Mouse (Mus musculus) liver (tissue): ENCODE measurements around the gene Zfp493.
"Not testable (repeated sequence)": the region's sequence is repeated elsewhere in the genome, so short reads cannot be mapped to it uniquely, and the experiment has no call there.

Experiments used
- DNase-seq: peaks from one replicate; pipeline ENCODE4 v3.0.0-alpha.2; 2020; ENCODE audit warnings: mixed read lengths

Zfp493 gene

DNA sequence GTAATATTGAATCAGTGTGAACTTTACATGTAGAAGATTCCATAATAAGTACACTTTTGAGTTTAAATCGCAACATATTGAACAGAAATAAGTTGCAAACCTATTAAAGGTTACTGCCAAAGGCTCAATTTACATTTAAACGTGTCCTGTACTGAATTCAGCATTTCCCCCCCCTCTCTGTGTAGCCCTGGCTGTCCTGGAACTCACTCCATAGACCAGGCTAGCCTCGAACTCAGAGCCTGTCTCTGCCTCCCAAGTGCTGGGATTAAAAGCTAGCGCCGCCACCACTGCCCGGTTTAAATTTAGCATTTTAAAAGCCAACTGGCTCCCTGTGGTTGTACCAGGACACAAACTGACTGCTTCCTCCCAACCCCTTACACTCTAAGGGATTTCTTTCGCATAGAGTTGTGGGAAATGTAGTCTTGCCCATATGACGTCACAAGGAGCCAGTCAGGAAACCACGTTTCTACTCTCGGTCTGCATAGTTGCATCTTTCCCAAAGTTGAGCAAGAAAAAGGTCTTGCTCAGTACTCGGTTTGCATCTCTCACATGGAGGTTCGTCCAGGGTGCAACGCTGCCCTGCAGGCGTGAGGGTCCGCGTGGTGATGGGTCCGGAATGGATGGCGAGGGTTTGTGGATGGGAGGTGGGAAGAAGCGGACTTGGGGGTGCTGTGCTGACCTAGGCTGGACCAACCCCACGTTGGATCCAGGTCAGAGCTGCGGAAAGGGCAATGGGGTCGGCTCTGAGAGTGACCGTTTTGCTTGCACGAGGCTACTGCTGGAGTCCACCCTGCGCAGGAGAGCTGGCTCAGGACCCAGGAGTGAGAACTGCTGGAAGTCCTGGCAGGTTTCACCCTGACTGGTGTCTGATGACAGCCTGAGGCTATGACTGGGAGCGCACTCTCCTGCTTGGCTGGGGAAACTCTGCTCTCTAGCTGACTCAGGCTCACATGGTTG, at the start of gene Zfp493:
Gene Zfp493 (plus strand): TSS at position 429 of the 957 bp plus-strand sequence.
- peak; percentile 19 for DNase-seq

DNA sequence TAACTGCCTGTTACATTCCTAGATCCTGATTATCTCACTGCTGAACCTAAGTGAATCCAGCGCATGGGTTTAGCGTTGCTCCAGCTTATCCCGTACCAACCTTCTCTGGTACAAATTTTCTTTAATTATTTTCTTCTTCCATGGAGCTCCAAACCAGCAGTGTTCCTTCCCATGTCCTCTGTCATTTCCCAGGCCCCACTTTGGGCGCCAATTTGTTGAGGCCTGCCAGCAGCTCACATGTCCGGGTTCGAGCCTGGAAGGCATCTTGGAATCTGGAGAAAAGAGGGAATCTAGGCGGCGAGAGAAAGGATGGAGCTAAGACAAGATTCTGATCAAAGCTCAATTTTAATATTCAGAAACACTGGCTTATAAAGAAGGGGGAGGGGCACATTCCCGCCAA, 45.1 kb upstream of the Zfp493 start:
- DNase-seq: not testable (repeated sequence)

DNA sequence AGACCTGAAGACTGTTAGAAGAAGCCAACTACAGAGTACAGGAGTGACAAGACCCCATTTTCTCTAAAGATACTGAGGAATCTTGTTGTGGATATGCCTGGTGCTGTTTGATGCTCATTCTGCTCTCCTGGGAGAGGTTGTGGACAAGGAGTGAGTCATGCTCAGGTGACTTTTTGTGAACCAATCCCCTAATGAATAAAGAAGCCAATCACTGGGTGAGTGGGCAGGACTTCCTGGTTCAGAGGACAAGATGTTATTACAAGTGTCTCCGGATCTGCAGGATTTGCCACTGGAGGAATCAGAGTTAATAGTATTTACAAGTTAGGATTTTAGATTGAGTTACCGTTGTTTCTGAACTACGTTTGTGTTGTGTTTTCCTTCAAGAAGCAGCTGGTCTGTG, 36.6 kb upstream of the Zfp493 start:
- no peak for DNase-seq

DNA sequence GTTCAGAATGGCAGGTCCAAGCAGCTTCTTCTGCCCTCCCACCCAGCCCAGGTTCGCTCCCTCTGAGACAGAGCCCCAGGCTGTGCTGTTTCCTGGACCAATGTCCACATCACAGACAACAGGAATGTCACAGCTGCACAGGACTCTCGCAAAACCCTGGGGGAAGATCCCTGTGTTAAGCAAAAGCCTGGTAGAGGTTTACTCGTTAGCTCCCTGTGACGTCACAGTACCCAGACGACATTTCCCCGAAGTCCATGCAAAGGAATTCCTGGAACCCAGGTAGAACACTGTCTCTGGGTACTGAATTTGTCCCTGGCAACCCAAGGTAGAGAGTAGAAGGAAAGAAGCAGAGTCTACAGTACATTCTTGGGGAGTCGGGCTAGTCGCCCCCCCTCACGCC, 35.6 kb upstream of the Zfp493 start:
- DNase-seq: no peak

DNA sequence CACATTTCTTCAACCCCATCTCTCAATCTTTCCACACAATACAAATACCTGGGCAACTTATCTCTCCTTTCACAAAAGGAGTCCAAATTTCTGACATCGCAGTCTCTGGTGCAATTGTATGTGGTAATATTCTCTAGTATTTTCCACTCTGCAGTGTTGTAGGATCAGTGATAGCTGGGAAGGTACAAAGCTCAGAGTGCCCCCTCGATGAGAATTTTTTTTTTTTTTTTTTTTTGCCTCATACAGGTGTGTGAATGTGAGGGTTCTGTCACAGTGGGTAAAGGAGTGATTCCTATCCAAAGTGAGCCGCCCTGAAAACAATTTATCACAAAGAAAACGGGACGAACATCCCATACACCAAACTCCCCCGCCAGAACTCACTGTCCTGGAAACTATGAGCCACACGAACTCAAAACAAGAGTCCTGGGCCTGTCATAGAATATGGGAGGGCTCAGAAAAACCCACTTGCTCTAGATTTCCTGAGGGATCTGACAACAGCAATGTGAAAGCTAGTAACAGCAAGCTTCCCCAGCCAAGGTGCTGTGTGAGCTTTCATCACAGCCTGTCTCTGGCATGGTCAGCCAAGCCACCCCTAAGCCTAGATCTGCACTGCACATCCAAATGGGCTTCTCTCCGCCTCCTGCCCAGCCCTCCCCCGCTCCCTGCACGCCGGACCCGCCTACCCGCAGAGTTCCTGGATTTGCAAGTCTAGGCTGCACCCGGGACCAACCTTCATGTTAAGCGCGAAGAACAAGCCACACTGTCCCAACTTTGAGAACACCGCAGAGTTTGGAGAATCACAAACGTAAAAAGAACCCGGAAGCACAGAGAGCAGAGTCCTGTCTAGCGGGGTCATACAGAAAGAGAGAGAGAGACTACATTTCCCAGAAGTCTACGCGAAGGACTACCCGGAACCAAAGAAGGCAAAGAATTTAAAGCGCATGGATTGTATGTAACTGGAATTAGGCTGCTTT, 24.9 kb upstream of the Zfp493 start, which contains the start of gene Zfp85:
Gene Zfp85 (minus strand): TSS at position 896 of the 974 bp plus-strand sequence.
- peak; percentile 69 for DNase-seq

DNA sequence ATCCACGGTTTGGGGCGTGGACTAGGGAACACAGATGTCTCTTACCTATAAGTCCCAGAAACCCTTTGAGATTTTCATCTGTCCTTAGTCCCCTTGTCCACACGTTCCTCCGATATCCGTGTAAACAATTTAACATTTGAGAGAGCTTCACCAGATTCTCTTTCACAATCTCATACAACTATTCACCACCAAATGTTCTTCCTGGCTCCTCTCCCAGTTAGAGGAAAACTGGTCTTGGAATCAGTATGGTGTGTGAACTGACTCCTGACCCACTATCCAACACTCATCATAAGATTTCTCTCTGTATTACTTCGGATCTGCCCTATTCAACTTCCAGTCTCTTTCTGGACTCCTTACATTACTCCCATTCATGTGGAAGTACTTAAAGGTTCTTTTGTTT, 23.7 kb upstream of the Zfp493 start:
- no peak for DNase-seq

DNA sequence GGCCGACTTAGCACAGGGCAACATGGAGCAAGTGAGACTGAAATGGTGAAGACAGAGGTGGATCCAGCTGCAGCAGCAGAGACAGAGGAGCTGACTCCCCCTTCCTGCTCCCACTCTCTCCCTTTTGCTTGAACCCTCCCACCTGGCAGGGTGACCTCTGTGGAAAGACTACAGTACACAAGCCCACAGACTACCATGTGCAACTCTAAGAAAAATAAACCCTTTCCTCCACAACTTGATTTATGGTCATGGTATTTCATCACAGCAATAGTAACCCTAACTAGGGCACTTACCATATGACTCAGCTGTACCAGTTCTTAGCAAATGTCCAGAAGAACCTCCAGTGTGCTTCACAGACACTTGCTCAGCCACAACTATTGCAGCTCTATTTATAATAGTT, 19.5 kb upstream of the Zfp493 start:
- DNase-seq: no peak

DNA sequence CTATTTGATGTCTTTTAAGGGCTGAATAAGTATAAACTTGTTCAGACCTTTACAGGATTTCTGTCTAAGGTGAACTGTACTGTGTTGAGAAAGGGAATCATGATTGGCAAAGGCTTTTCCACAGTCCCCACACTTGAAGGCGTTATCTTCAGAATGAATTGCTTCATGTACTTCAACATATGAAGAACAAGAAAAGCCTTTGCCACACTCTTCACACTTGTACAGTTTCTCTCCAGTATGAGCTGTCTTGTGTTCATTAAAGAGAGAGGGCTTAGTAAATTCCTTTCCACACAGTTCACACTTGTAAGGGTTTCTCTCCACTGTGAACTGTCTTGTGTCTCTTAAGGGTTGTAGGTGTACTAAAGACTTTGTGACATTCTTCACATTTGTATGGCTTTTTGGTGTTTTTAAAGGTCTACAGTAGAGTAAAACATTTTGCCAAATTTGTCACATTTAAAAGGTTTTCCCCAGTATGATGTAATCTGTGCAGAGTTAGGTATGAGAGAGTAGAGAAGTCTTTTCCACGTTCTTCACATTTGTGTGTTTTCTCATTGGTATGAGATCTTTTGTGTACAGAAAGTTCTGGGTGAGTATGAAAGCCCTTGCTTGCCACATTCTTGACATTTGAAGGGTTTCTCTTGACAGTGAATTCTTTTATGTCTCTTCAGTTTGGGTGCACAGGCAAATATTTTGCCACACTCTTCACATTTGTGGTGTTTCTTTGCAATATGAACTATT, 16.3 kb upstream of the Zfp493 start:
- no peak for DNase-seq

DNA sequence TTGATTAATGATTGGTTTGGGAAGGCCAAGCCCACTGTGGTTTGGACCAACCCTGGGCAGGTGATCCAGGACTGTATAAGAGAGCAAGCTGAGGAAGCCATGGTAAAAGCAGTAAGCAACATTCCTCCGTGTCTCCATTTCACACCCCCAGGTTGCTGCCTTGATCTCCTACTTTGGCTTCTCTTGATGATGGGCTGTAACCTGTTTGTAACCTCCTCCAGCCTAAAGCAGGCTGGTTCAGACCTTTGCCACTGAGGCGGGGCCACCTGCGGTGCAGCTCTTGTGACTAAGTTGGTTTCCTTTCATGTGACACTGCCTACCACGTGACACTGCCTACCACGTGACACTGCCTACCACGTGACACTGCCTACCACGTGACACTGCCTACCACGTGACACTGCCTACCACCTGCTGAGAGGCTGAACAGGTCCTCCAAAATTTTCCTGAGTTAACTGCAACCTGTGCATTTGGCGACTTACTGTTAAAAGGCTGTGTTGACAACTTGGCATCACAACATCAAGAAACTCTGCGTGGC, 12.5 kb downstream of the Zfp493 start:
- no peak for DNase-seq

DNA sequence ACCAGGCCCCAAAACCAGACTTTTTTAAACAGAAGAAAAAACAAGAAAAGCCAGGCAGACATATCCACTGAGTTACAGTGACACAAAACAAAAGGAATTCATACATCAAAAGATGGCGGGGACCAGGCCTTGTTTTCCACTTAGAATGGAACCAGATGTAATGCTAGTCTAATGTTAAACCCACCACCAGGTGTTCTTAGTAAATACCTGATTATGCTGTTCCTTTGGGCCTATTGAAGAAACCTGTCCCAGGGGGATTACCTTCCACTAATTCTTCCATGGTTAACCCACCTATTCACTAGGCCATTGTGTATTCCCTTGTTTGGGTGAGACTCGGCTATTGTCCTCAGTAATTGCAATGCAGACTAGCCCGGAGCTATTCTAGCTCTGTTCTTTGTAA, 19.1 kb downstream of the Zfp493 start:
- no peak for DNase-seq

DNA sequence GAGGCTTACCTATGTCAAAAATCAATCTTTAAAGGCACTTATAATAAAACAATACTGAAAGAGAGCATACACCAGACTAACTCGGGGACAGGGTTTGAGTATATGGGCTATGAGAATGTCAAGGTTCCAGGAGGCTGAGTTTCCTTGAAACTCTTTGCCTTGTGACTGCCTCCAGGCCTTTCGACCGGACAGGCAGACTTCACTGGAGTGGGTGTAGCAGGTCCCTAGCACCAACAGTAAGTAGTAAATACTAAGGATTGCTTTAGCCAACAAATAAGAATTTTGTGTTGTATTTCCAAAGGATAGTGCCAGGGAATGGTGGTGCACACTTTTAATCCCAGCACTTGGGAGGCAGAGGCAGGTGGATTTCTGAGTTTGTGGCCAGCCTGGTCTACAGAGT, 19.7 kb downstream of the Zfp493 start:
- not testable (repeated sequence) for DNase-seq

DNA sequence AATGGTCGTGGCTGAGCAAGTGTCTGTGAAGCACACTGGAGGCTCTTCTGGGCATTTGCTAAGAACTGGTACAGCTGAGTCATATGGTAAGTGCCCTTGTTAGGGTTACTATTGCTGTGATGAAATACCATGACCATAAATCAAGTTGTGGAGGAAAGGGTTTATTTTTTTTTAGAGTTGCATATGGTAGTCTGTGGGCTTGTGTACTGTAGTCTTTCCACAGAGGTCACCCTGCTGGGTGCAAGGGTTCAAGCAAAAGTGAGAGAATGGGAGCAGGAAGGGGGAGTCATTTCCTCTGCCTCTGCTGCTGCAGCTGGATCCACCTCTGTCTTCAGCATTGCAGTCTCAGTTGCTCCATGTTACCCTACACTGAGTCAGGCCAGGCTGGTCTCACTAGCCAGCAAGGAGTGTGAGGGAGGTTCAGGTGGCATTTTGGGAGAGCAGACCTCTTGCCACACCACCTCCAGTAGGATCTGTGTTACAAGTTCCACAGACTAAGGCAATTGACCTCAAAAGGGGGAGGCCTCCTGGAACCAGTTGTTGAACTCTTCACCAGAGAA, 32.2 kb downstream of the Zfp493 start:
- DNase-seq: no peak

DNA sequence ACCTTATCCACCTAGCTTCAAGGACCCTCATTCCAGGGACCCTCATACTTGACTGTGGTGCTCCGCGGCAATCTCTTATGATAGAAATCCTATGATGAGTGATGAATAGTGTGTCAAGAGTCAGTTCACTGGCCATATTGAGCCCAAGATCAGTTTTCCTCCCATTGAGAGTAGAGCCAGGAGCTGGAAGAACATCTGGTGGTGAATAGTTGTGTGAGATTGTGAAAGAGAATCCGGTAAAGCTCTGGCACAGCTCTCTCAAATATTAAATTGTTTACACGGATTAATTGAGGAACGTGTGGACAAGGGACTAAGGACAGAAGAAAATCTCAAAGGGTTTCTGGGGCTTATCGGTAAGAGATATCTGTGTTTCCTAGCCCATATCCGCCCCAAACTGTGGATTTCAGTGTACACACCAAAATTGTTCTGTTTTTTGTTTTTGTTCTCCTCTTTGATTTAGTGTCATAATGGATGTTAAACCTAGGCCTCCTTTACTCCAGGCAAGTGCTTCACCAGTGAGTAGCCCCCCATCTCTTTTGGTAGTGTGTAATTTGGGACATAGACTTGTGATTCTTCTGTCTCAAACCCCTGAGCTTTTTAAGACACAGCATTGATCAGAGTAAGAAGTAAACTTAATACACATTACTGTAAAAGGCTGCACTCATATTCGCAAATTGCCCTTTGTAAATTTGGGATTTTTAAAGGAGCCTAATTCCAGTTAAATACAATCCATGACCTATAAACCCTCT, 33.6 kb downstream of the Zfp493 start:
- no peak for DNase-seq

DNA sequence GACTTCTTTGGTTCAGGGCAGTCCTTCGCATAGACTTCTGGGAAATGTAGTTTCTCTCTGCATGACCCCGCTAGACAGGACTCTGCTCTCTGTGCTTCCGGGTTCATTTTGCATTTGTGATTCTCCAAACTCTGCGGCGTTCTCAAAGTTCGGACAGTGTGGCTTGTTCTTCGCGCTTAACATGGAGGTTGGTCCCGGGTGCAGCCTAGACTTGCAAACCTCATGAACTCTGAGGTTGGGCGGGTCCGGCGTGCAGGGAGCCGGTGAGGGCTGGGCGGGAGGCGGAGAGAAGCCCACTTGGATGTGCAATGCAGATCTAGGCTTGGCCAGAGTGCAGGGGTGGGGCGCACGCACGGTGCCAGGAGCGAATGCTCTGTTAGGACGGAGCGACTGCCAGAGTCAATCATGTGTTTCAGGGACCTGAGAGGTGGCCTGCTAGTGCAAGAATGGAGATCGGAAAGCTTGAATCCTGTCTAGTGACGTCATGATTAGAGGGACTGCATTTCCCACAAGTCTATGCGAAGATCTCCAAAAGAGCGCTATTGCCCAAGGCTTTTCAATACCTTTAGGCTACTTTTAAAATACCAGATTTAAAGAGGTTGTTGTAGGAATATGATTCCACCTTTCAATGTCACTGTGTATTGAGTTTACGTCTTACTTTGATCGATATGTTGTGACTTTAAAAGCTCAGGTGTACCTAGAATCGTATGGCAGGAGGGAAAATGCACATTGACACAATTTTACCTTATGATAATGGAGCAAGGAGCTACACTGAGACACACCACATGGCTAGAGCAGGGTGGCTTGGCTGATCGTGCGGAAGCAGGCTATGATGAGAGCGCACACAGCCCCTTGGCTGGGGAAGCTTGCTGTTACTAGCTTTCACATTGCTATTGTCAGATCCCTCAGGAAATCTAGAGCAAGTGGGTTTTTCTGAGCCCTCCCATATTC, 34.5 kb downstream of the Zfp493 start, which contains the start of gene Zfp273:
Gene Zfp273 (plus strand): TSS at position 31 of the 951 bp plus-strand sequence.
- peak; percentile 69 for DNase-seq

DNA sequence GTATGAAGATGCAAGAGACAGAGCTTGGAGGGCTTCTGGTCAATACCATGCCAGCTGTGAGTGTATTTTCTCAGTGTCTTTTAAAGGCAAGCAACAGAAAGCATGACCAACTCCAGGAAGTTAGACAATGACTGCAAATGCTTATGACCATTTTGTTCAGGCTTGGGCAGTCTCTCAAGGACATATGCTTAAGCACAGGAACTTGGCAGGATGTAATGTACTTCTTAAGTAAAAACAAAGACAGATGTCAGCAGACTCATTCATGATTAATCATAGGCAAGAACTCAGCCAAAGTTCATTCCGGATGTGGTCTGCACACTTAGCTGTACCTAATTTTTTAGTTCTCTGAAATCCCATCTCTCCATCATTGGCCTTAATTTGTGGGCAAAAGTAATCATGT, 39.1 kb downstream of the Zfp493 start:
- no peak for DNase-seq

DNA sequence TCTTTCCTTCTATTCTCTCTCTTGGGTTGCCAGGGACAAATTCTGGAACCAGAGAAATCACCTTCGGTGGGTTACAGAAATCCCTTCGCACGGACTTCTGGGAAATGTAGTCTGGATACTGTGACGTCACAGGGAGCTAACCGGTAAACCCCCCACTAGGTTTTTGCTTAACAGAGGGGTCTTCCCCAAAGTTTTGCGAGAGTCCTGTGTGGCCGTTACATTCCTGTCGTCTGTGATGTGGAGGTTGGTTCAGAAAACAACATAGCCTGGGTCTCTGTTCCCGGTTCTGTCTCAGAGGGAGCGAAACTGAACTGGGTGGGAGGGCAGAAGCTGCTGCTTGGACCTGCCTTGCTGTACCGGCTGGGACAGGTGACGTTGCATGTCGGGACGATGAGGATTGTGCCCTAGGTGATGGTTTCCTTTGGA, 51.4 kb downstream of the Zfp493 start, which contains the start of gene Gm10037:
Gene Gm10037 (plus strand): TSS at position 196 of the 426 bp plus-strand sequence.
- DNase-seq: peak; percentile 25

DNA sequence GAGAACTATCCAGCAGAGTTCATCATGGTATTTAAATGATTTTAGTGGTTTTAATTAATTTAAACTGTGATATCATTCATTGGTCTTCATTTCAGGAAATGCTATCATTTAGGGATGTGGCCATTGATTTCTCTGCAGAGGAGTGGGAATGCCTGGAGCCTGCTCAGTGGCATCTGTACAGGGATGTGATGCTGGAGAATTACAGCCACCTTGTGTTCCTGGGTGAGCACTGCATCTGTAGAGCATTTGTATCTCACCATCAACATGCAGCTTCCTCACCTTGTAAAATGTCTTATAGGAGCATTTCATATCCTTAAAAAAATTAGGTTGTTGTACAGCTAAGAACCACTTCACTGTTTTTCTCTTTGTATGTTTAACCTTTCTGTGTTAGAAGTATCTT, 53.6 kb downstream of the Zfp493 start:
- DNase-seq: not testable (repeated sequence)
